Mouse (Mus musculus) kidney, adult 9 months (tissue): ENCODE data around the gene Adgrg3.
A peak's percentile ranks its signal among the peaks of the same experiment; 100 is the strongest.
"Not testable (repeated sequence)": the region's sequence is repeated elsewhere in the genome, so short reads cannot be mapped to it uniquely, and the experiment has no call there.

ENCODE experiments used
- DNase-seq: peaks from one replicate; pipeline ENCODE4 v3.0.0; 2022

The Adgrg3 gene

DNA sequence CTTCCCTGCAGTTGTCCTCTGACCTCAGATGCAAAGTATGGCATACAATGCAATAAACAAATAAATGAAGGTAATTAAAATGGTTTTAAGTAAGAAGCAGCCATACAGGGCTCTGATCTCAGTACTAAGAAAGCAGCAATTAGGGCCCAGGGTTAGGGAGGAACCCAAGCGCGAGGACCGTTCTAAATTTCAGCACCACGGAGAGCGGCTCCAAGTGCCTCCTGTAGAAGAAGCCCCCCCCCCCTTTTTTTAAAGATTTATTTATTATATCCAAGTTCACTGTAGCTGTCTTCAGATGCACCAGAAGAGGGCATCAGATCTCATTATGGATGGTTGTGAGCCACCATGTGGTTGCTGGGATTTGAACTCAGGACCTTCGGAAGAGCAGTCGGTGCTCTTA, 10.9 kb downstream of the Adgrg3 start:
- not testable (repeated sequence) for DNase-seq

DNA sequence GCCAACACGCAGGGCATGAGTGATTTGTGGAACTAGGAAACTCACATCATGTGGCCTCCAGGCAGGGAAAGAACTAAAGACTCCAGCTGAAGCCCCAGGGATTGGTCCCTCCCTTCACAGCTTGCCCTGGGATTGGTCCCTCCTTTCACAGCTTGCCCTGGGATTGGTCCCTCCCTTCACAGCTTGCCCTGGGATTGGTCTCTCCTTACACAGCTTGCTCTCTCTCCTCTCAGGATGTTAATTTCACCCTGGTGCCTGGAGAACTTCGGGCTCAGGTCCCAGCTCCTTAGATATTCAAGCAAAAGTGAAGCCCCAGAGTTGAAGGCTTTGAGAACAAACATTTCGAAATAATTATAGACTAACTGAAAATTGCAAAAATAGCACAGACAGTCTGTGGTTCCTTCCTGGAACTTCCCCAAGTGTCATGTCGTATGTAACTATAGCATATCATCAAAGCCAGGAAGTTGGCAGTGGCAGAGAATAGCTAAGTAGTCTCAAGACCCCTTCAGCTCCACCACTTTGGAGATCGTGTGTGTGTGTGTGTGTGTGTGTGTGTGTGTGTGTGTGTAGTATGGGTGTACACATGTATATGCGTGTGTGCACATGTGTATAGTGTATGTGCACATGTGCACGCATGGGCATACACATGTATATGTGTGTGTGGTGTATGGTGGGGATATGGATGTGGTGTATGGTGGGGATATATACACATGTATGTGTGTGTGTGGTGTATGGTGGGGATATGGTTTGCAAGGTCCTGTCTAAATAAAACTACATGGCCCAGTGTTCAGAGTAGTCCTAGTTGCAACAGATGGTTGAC, 19.8 kb downstream of the Adgrg3 start:
- peak; percentile 27 for DNase-seq

DNA sequence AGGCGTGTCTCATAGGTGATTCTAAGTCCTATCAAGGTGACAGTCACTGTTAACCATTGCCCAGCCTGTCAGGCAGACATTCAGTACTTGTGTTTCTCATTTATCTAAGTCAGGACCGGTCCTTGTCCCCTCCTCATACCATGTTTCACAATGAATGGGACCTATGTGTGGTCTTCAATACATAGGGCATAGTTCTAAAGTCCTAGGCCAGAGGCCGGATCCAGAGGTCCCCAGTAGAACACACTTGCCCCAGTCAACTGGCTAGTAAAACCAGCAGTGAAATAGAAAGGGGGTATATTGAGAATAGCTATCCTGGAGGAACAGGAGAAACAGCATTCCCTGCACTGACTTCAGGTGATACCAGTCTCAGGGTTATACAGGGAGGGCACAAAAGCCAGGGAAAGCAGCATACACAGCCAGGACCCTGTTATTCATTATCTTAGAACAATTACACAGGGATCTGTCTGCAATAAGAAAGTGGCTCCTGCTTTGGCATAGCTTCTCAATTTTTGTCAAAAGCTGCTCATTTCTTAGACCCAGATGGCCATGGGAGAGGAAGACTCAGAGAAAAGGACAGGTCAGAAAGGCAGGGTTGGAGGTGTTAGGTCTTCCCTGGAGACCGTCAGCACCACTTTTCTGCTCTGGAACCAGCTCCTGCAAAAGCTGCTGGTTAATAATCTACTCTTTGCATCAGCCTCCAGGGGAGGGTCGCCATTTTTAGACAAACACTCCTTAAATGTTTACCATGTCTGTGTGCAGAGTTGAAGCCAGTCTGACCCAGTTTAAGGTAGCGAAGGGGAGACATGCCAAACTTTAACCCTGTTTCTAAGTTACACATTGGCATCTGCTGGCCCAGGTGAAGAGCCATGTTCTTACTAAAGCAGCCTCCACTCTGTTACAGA, 24.6 kb downstream of the Adgrg3 start:
- DNase-seq = peak; percentile 41

DNA sequence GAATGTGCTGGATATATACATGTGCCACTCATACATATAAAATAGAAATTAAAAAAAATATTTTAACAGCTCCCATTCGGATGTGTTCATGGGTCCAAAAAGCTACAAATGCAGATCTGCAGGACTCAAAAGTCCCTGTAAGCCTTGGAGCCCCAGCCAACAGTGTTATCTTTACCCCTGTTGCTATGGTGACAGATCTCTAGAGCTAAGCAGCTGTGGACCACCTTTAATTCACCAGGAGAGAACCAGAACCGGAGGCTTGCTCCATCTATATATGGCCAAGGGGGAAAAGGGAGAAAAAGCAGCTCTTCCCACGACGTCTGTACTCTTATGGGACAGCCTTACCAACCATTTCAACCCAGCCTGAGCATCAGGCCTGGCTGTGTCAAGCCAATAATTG, 27.3 kb downstream of the Adgrg3 start:
- DNase-seq = no peak

DNA sequence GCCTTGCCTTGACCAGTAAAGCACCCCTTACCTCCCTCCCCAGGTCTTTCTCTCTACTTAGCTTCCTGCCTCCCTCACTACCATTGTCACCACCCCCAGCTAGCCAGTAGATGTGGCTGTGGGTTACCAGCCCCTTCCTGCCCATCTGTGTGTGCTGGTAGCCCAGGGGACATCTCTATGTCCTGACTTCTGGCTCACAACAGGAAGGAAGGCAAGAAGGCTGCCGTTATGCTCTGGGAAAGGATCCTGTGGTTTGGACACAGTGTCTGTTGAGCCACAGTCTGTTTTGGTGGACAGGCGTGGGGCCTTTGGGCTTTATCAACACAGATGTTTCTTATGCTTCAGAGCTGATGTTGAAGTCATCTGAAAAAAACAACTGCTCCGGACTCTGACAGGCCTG, 29.5 kb downstream of the Adgrg3 start:
- no peak for DNase-seq

DNA sequence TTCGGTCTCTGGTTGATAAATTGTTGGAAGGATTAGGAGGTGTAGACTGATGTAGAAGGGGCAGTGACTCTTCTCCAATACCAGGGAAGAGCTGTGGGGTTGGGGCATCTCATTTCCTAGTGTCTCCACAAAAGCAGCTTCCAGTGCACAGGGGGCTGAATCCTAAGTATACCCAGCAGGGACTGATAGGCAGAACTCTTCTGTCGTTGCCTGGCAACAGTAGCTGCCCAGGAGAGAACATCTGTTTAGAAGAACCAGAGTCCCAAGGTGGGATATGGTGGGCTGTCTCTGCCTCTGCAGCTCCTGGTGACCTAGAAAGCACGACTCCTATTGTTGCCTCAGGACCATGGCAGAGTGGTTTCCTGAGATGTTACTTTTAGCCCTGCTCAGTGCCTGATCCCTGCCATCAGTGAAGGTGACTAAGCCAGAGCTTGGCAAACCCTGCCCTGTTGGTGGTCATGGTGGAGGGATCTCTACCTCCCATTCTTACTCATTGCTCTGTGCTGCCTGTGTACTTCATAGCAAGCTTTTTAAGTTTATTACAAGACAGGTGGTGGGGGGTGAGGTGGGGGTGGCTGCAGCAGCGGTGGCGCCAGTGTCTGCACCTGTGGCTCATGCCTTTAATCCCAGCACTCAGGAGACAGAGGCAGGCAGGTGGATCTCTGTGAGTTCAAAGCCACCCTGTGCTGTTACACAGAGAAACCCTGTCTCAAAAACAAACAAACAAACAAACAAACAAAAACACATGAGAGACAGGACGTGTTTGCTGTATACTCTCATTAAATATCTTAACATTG, 30.6 kb downstream of the Adgrg3 start:
- DNase-seq = no peak

DNA sequence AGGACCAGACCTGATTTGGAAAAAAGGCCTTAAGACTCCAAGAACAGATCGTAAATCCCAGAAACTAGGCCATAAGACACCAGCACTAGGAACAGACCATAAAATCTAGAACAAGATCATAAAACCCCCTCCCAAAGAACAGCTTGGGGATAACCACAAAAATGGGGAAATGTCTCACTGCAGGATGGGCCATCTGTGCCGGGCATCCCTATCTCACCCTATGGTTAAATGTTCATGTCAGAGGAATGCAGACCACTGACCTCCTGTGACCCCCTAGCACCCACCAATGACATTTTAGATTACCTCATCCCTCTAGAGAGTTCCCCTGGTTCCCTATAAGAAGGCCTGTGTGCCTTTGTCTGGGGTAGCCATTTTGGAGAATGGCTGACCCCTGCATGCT, 32.1 kb downstream of the Adgrg3 start:
- no peak for DNase-seq

DNA sequence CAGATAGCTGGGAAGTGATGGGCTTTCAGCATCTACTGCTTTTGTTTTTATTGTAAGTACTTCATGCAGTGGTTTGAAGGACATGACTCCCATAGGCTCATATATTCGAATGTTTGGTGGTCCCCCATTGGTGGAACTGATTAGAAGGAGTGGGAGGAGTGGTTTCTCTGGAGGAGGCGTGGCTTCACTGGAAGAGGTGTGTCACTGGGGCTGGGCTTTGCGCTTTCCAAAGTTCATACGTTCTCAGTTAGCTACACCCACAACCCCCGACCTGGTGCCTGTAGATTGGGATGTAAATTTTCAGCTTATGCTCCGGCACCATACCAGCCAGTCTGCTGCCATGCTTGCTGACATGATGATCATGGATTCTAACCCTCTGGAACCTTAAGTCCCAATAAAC, 36.9 kb downstream of the Adgrg3 start:
- DNase-seq = no peak

DNA sequence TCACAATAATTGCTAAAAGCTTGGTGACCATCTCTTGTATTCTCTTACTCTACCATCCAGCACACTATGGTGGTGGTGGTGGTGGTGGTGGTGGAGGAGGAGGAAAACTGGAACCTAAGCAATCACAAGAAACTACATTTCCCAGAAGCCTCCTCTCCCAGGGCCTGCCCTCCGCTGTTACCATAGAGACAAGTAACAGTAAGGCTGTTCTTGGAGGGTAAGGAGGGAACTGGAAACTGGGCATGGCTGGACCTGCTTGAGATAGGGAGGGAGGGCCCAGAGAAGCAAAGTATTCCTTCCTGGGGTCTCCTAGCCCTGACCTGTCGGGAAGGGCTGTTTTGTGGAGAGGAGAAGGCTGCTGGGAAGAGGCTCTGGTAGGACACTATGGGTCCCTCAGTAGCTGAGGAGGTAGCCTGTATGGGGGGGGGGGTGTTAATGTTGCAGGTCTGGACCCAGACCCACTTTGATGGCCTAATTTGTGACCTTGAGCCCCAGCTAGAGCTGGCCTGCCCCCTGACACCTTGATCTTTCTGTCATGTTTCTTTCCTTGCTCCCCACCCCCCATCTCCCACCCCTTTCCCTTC, 37.5 kb downstream of the Adgrg3 start, which contains the start of gene Drc7:
Drc7 (plus strand) TSS at position 177 of the 584 bp plus-strand sequence.
- DNase-seq = peak; percentile 13

DNA sequence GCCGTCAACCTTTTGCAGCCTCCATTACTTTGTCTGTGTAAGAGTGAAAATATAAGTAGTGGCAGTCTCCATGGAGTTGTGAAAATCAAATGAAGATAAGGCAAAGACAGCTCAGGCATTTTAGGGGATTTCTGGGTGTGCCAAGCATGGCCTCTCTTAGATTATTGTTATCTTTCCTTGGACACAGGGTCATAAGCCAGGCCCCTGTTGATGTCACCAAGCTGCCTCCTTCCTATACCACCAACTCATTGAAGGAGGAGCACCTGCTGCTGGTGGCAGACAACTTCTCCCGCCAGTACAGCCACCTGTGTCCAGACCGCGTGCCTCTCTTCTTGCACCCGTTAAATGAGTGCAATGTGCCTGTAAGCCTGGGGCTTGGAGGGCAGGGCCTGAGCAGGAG, 38.9 kb downstream of the Adgrg3 start:
- no peak for DNase-seq

DNA sequence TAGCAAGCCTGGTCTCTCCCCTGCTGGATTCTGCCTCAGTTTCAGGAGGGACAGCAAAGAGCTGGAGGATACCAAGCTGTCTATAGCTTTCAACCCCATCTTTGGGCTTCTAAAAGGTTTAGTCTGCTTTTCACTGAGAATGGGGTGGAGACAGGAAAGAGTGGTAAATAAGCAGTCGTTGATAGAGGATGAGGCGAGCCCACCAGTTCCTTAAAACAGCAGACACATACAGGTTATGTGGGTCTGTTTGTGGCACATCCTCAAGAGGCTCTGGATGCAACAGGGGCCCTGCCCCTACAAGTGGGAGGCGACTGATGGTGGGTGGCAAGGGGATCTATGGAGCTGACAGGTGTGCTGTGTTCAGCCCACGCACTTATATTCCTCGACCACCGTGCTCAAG, 41.2 kb downstream of the Adgrg3 start:
- no peak for DNase-seq

DNA sequence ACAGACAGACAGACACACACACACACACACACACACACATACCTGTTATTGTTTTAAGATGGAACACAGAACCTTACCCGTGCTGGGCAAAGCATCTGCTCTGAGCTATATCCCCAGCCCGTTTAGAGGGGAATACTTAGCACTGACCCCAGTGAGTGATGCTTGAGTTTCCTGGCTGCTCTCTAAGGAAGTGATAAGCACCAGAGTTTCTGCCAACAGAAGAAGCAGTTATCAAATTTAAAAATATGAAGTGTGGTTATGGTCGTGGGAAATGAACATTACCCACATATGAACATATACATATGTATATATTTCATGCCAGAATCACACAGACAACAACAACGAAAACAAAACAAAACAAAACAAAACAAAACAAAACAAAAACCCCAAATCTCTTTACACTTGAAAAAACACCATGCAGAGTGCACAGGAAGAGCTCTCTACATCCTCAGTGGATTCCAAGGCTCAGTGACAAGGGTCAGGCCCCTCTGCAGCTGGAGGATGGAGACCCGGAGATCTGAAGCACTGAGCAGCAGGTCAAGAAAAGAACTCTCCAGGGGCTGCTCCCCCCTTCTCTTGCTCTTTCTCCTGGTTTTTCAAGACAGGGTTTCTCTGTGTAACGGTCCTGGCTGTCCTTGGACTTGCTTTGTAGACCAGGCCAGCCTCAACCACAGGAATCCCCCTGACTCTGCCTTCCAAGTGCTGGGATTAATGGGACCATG, 42.5 kb downstream of the Adgrg3 start:
- DNase-seq = no peak

DNA sequence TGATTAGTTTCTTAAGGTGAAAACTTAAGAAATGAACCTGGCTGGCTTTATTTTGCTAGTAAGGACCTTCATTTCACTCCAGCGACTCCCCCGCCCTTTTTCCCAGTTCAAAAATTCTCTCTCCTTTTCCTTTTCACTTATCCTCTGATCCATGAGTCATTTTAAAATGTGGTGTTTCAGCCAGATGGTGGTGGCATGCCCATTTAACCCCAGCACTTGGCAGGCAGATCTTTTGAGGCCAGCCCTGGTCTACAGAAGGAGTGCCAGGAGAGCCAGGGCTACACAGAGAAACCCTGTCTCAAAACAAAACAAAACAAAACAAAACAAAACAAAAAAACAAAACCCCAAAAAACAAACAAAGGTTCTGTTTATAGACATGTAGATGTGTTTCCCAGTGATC, 47.0 kb downstream of the Adgrg3 start:
- no peak for DNase-seq

DNA sequence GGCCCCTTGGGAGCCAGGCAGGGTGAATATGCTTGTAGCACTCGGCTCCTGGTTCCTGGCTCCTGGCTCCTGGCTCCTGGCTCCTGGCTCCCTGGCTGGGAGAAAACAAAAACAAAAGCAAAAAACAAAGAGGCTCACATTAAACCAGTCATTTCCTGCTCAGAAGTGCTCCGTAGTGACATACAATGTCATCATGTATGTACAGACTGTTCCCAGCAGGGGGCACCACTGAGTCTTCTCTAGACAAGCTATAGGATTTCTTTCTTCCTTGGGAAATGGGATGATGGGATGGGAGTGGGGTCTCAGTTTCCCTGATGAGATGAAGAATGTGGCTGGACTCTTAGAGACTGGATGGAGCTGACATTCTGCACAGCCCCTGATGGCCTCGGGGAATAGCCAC, 50.1 kb downstream of the Adgrg3 start:
- DNase-seq = peak; percentile 76

DNA sequence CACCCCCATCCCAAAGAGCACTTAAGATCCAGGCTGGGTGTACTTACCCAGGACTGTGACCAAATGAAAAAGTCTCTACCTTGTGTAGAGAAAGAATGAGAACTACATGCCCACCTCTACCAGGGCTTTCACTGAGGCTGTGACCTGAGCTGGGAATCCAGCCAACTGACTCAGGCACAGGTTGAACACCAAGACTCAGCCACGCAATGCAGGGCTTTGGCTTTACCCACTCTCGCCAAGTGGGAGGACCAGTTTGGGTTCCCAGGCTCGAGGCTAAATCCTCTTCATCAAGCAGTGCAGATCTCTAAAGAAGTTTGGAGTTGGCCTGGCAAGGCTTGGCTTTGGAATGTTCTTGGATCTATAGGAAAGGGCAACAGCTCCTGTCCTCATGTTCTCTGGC, 58.0 kb downstream of the Adgrg3 start:
- DNase-seq = no peak

DNA sequence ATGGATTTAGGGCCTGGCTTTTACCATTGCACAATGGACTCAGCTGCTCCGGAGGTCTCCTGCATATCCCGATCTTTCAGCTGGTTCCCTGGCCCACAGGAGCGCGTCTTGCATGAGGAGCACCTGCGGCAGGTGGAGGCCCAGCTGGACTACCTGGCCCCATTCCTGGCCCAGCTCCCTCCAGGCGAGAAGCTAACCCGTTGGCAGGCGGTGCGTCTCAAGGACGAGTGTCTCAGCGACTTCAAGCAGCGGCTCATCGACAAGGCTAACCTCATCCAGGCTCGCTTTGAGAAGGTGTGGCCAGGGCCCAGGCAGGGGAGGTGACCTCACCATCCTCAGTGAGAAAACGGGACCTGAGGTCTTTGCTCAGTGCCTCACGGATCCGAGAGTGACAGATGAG, 58.7 kb downstream of the Adgrg3 start:
- DNase-seq = no peak

DNA sequence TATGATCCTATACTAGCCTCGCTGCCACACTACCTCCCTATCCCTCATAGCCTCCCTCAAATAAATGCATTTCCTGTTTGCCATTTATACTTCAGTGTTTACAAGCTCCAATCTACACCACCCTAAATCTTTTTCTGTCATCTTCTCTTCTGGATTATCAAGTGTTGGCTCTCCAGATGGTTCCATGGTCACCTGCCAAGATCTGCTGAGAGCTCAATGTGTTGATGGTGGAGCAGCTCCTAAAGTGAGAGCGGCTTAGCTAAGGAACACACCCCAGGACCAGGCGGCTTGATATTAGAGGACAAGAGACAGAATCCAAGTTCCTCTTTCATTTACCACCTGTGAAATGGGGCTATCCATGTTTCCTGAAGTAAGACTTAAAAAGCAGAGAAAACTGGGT, 60.6 kb downstream of the Adgrg3 start:
- no peak for DNase-seq

DNA sequence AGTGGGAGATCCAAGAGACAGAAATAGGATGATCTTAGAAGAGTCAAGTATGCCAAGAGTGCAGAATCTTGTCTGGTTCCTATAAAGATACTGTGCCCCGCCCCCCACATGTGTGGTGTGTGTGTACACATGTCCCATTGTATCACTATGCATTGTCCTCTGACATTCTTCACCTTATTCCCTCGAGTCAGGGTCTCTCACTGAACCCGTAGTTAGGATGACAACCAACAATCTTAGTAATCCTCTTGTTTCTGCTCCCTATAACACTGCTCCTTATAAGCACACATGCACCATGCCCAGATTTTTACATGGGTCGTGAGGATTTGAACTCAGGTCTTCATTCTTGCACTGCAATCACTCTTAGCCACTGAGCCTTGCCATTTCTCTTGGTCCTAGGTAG, 61.8 kb downstream of the Adgrg3 start:
- no peak for DNase-seq

DNA sequence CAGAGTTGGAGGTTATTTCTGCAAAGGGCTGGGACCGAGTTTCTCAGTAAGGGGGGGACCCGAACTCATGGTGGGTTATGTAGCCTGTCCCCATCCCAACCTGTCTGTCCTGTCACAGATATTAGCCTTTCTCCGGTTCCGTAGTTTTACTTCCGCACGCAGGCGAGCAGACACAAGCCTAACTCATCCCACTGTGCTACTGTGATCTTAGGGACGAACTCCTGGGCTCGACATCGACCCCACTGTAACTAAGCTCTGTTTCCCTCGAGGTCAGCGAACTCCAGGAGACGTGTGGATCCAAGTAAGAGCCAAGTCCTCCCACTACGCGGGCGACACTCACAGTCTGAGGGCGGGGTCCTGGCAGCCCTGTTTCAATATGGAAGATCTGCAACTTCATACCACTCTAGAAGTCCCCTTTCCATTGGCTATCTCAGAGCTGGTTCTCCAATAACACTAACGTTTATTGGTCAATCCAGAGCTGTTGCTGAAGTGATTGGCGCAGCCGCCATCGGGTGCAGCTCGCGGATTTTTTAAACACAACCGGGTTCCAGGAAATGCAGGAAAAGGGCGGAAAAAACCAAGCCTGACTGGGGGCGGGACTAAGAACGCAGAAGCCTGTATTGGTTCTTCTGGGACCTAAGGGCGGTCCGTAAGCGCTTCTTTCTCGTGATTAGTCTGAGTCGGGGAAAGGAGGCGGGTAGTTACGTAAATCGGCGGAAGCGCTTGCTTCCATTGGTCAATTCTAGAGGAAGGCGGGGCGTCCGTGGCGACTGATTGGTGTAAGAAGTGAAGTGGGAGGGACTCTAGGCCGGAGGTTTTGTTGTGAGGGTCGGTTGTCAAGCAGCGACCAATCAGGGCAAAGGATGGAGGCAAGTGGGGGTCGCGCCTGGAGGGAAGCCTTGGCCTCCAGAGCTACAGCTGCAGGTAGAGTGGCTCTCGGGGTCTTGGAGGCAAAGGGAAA, 63.2 kb downstream of the Adgrg3 start, which contains the start of gene Katnb1:
Katnb1 (plus strand) TSS at position 806 of the 961 bp plus-strand sequence.
- peak; percentile 100 for DNase-seq

DNA sequence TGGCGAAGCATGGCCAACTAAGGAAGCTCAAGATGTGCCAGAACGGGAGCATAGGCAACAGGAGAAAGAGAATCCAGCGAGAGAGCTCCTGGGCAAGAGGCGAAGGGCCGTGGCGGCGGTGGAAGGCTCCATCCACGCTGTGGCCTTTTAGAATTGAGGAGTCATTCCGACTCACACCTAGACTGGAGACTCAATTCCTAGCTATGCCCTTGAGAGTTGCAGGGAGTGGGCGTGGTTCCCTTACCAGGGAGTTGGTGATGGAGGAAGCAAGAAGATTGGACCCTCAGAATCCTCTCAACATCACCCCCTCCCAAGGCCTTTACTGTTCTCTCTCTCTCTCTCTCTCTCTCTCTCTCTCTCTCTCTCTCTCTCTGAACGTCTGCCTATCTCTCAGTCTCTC, 64.2 kb downstream of the Adgrg3 start:
- DNase-seq = no peak

DNA sequence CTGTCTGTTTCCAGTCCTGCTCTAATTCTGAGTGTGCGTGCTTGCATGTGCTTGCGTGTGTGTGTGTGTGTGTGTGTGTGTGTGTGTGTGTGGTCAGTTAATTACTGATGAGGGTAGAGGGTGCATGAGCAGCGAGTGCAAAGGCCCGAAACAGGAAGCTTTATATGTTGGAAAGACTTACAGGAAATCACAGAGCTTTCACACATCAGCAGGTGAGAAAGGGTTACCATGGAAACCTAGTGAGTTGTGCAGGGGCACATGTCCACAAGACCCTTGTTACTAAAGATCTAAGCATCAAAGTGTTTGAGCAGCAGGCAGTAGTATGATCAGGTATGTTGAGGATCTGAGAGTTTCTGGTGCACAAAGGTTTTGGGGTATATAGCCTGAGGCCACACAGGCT, 66.8 kb downstream of the Adgrg3 start:
- no peak for DNase-seq
